Mouse (Mus musculus) liver, embryonic 14.5 days (tissue): ENCODE measurements at regions not wholly inside any gene's neighbourhood (a gene's known extent, or its start where the extent isn't known, plus 50 kb on each side); places are given as distances from the start of the nearest gene placed in this dataset.

ENCODE experiments used
- ATAC-seq: fragments of 200-750 bp; cut with Nextera tagmentation; 2 replicates; pipeline ENCODE4 v1.8.0; 2017; ENCODE audit warnings: moderate number of reproducible peaks, mild to moderate bottlenecking, moderate library complexity; ENCODE audit not compliant: insufficient read depth
- DNase-seq, 3 experiments: peaks; one replicate each; pipeline ENCODE4 v3.0.0-alpha.2; 2012 to 2013; ENCODE audit warnings: low read depth in 3 of 3, low spot score in 3 of 3
- H3K27ac ChIP-seq: fragments of 300-500 bp; sonication (generic); 2 replicates; pipeline ENCODE4 v1.5.1; 2014; ENCODE audit warnings: moderate library complexity, mild to moderate bottlenecking, control low read depth, inconsistent platforms
- H3K27me3 ChIP-seq: fragments of 300-500 bp; sonication (generic); 2 replicates; pipeline ENCODE4 v1.6.1; 2014; ENCODE audit warnings: mild to moderate bottlenecking, low read length, moderate library complexity; ENCODE audit not compliant: control insufficient read depth, insufficient read depth
- H3K36me3 ChIP-seq: fragments of 300-500 bp; sonication (generic); replicated peaks from 2 replicates; pipeline ENCODE4 v1.6.1; 2014; ENCODE audit warnings: low read depth; ENCODE audit not compliant: control insufficient read depth, insufficient read depth
- H3K4me1 ChIP-seq, 2 experiments: fragments of 200-500 bp in 1 of 2; fragments of 300-500 bp in 1 of 2; sonication (generic) in 1 of 2; replicated peaks; 2 replicates each; pipeline ENCODE4 v1.6.1; 2012 to 2014; ENCODE audit warnings: antibody characterized with exemption in 1 of 2, inconsistent platforms in 1 of 2, low read length in 1 of 2; ENCODE audit not compliant: control insufficient read depth in 2 of 2, insufficient read depth in 2 of 2
- H3K4me2 ChIP-seq: fragments of 300-500 bp; sonication (generic); 2 replicates; pipeline ENCODE4 v1.6.1; 2014; ENCODE audit warnings: low read depth, mild to moderate bottlenecking, control low read depth, moderate library complexity
- H3K4me3 ChIP-seq, 2 experiments: fragments of 200-500 bp in 1 of 2; fragments of 300-500 bp in 1 of 2; sonication (generic) in 1 of 2; 2 replicates each; pipeline ENCODE4 v1.5.1; 2012 to 2014; ENCODE audit warnings: low read depth in 2 of 2, low read length in 2 of 2, mild to moderate bottlenecking in 2 of 2, control low read depth in 1 of 2, inconsistent platforms in 1 of 2, moderate library complexity in 1 of 2; ENCODE audit not compliant: insufficient read depth in 1 of 2
- H3K9ac ChIP-seq: fragments of 300-500 bp; sonication (generic); replicated peaks from 2 replicates; pipeline ENCODE4 v1.6.1; 2014; ENCODE audit warnings: mild to moderate bottlenecking, control low read depth, moderate library complexity
- H3K9me3 ChIP-seq: fragments of 300-500 bp; sonication (generic); 2 replicates; pipeline ENCODE4 v1.6.1; 2016; ENCODE audit warnings: low read length, mixed read lengths; ENCODE audit not compliant: control insufficient read depth
- CTCF ChIP-seq: IDR thresholded peaks from 2 replicates; pipeline ENCODE4 v1.5.1; 2016; ENCODE audit warnings: antibody characterized with exemption, low read depth, control low read depth
- EP300 ChIP-seq: IDR thresholded peaks from 2 replicates; pipeline ENCODE4 v1.6.1; 2016; ENCODE audit warnings: antibody characterized with exemption, low read depth
- WGBS: fragments of 180-500 bp; shearing (Covaris S2); extraction: QIAGEN DNeasy Blood & Tissue Kit; methylation state at CpG from one replicate; pipeline ENCODE4 v1.1.7; 2014; ENCODE audit not compliant: insufficient replicate concordance; 5-methylcytosine and 5-hydroxymethylcytosine counted together

DNA sequence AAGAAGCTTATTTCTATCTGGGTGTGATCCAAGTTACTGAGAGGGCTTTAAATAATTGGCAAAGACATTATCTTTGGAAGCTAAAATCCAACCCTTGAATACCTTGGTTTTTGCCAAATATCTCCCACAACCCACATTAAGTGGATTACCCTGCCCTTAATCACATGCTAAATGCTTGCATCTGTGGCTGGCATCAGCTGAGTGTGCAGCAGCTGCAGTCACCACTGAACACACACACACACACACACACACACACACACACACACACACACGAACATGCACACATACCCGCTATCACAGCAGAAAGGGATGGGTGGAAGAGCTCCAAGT is 124.7 kb upstream of the Cpeb2 start:
- Histone ChIP-seq H3K4me2 (no peak overlapping the region), H3K4me3 (no peak overlapping the region), H3K36me3 (no peaks in the 10 kb centered on the region), H3K4me1 (peaks cover 0 to 4% of the 10 kb centered on the region in 2 experiments; a peak in 1 of 4 replicates), H3K27ac (no peak overlapping the region), H3K9me3 (no peaks in the 10 kb centered on the region), H3K27me3 (no peaks in the 10 kb centered on the region), H3K9ac (no peak overlapping the region)
- 57% methylated on average over 2 of the region's 2 CpGs for WGBS
- no peak for TF ChIP-seq EP300
- TF ChIP-seq CTCF, result no peak
- ATAC-seq, result no peak
- DNase-seq, result no peak

DNA sequence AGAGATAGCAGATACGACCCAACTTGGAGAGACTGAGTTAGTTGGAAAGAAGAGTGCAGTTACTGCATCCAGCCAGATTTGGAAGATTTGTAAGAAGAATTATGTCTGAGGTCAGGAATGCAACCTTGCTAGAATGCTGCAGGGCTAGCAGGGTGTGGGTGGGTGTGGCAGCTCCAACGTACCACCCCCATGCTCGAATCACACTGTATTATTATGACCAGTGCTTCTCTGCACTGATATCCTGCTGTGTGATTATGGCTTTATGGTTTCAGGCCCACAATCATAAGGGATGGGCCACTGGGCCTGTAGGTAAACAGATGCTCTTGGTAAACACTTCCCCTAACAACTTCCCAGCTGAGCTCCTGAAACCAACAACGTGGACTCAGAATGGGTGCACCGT is 122.8 kb upstream of the Cpeb2 start:
- no peaks in the 10 kb centered on the region for H3K27me3 ChIP-seq
- WGBS, result 53% methylated on average over 5 of the region's 5 CpGs
- ATAC-seq (no peak), DNase-seq (no peak)
- no peaks in the 10 kb centered on the region for H3K36me3 ChIP-seq
- H3K9me3 ChIP-seq, result no peaks in the 10 kb centered on the region
- H3K27ac ChIP-seq, result no peak overlapping the region
- H3K9ac ChIP-seq, result no peak overlapping the region
- TF ChIP-seq EP300, result no peak
- peaks cover 0 to 4% of the 10 kb centered on the region in 2 experiments; a peak in 1 of 4 replicates for H3K4me1 ChIP-seq
- H3K4me3 ChIP-seq, result no peak overlapping the region
- H3K4me2 ChIP-seq, result no peak overlapping the region

GRCm38 (mm10) chr5:43111740-43112139 is 121.2 kb upstream of the Cpeb2 start:
- TF ChIP-seq CTCF (no peak), EP300 (no peak)
- H3K27me3 ChIP-seq, result no peaks in the 10 kb centered on the region
- ATAC-seq, result no peak
- no peak overlapping the region for H3K9ac ChIP-seq
- H3K4me1 ChIP-seq, result peaks cover 0 to 4% of the 10 kb centered on the region in 2 experiments; a peak in 1 of 4 replicates
- no peak overlapping the region for H3K4me2 ChIP-seq
- no peak overlapping the region for H3K27ac ChIP-seq
- 17% methylated on average over 2 of the region's 2 CpGs for WGBS
- H3K4me3 ChIP-seq, result no peak overlapping the region
- no peaks in the 10 kb centered on the region for H3K36me3 ChIP-seq
- DNase-seq, result no peak
- no peaks in the 10 kb centered on the region for H3K9me3 ChIP-seq

DNA sequence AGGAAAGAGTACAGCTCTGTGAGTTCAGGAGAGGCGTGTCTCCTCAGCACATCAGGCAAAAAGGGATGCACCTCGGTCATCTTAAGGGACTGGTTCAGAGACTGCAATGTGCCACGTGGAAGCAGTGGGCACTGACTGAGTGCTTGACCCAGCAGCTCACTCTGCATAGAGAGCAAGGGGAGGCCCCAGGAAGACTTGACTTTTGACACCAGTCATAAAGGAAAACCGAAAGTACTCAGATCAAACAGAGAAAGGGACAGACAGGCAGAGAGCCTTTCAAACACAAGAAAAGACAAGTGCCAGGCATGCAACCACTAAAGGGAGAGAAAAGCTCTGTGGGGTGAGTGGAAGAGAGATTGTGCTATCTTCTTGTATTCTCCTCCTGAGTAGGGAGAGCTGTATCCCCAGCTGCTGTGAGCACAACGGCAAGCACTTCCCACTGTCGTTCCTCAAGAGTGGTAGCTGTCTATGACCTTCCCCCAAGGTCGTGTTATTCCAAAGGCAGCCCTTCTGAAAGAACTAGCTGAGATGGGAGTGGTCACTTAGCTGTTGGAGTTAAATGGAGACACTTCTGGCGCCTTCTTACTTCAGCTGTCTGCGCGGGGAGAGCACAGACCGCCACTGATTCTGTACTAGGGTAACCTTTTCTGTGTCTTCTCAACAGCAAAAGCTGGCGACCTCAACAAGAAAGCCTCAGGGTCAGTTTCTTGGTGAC is 119.4 kb upstream of the Cpeb2 start:
- H3K27ac ChIP-seq, result no peak overlapping the region
- no peaks in the 10 kb centered on the region for H3K9me3 ChIP-seq
- DNase-seq (no peak), ATAC-seq (no peak)
- no peak overlapping the region for H3K9ac ChIP-seq
- no peaks in the 10 kb centered on the region for H3K36me3 ChIP-seq
- no peak overlapping the region for H3K4me3 ChIP-seq
- TF ChIP-seq EP300 (no peak), CTCF (no peak)
- H3K4me2 ChIP-seq, result no peak overlapping the region
- WGBS, result 58% methylated on average over 12 of the region's 12 CpGs
- no peaks in the 10 kb centered on the region for H3K4me1 ChIP-seq
- no peaks in the 10 kb centered on the region for H3K27me3 ChIP-seq

DNA sequence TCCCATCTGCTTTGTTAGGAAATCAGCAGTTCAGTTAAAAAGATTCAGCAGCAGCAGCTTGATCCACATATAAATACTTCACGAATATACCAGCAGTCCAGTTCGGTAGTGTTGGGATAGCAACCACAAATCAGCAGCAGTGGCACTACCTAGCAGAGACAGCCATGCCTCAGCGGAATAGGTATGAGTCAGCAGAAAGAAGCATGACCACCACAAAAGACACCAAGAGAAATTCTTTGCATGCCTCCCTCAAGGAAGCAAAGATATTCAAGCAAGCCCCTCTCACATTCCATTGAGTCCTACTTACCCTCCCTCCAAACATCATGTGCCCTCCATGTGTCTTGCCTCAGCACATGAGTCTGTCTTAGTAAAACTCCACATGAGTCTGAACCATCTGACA is 117.5 kb upstream of the Cpeb2 start:
- ATAC-seq (no peak), DNase-seq (no peak)
- H3K36me3 ChIP-seq, result no peaks in the 10 kb centered on the region
- H3K9ac ChIP-seq, result no peak overlapping the region
- H3K4me1 ChIP-seq, result no peaks in the 10 kb centered on the region
- no peak overlapping the region for H3K27ac ChIP-seq
- no peaks in the 10 kb centered on the region for H3K9me3 ChIP-seq
- TF ChIP-seq CTCF (no peak), EP300 (no peak)
- WGBS, result 58% methylated on average over 3 of the region's 3 CpGs
- no peaks in the 10 kb centered on the region for H3K27me3 ChIP-seq
- no peak overlapping the region for H3K4me3 ChIP-seq
- H3K4me2 ChIP-seq, result no peak overlapping the region
